Mouse (Mus musculus) frontal cortex, adult 2 months (tissue): Measurements from ENCODE around the gene Apbb2. TPM values are rescaled to one million over a fixed set of nuclear protein-coding genes. Genes with fewer than 3 reads are reported as not detected.

Experiments
- DNase-seq, 2 experiments: peaks; one replicate each; pipeline ENCODE4 v3.0.0; 2022; ENCODE audit warnings: low spot score in 1 of 2; ENCODE audit errors: extremely low spot score in 1 of 2
- polyA plus RNA-seq: library from polyadenylated mRNA; depleted of rRNA; stranded (reverse); fragments of >200 nt; gene quantifications from 2 replicates; pipeline ENCODE4 v1.2.3, GENCODE M21; 2012

The Apbb2 gene
- polyA plus RNA-seq, 1 experiment, result 20.8 TPM

- DNase-seq, result no peak
Observed at GRCm38 (mm10) chr5:66494651-66495050, 123.9 kb downstream of the Apbb2 start.

- no peak for DNase-seq
Observed at GRCm38 (mm10) chr5:66492563-66492960, 126.0 kb downstream of the Apbb2 start.

- DNase-seq, result no peak
Observed at GRCm38 (mm10) chr5:66491907-66492562, 126.5 kb downstream of the Apbb2 start.

- no peak for DNase-seq
Observed at GRCm38 (mm10) chr5:66486028-66486427, 132.6 kb downstream of the Apbb2 start.

GRCm38 (mm10) chr5:66476266-66476665, 142.3 kb downstream of the Apbb2 start:
- DNase-seq, result no peak

- DNase-seq, result no peak
Observed at GRCm38 (mm10) chr5:66475824-66476223, 142.8 kb downstream of the Apbb2 start.

- no peak for DNase-seq
Observed at GRCm38 (mm10) chr5:66474153-66474552, 144.4 kb downstream of the Apbb2 start.

GRCm38 (mm10) chr5:66473599-66473998, 145.0 kb downstream of the Apbb2 start:
- DNase-seq, result no peak

GRCm38 (mm10) chr5:66470837-66471236, 147.7 kb downstream of the Apbb2 start:
- DNase-seq, result no peak

- DNase-seq, result no peak
Observed at GRCm38 (mm10) chr5:66469685-66470084, 148.9 kb downstream of the Apbb2 start.

GRCm38 (mm10) chr5:66468331-66469001, 150.1 kb downstream of the Apbb2 start:
- no peak for DNase-seq

- DNase-seq, result no peak
Observed at GRCm38 (mm10) chr5:66462665-66463064, 155.9 kb downstream of the Apbb2 start.

GRCm38 (mm10) chr5:66458851-66459250, 159.7 kb downstream of the Apbb2 start:
- DNase-seq, result no peak

- DNase-seq, result no peak
Observed at GRCm38 (mm10) chr5:66455271-66455670, 163.3 kb downstream of the Apbb2 start.

- no peak for DNase-seq
Observed at GRCm38 (mm10) chr5:66454826-66455225, 163.8 kb downstream of the Apbb2 start.

GRCm38 (mm10) chr5:66453106-66453505, 165.5 kb downstream of the Apbb2 start:
- DNase-seq, result no peak

- DNase-seq, result no peak
Observed at GRCm38 (mm10) chr5:66451561-66451960, 167.0 kb downstream of the Apbb2 start.

GRCm38 (mm10) chr5:66445497-66445896, 173.1 kb downstream of the Apbb2 start:
- DNase-seq, result no peak

GRCm38 (mm10) chr5:66442260-66442659, 176.3 kb downstream of the Apbb2 start:
- DNase-seq, result peak; percentile 22 to 23

- DNase-seq, result peak in 1 of 2 experiments; percentile 47
Observed at GRCm38 (mm10) chr5:66436791-66437246, 181.8 kb downstream of the Apbb2 start.

- DNase-seq, result no peak
Observed at GRCm38 (mm10) chr5:66435158-66435557, 183.4 kb downstream of the Apbb2 start.

- DNase-seq, result no peak
Observed at GRCm38 (mm10) chr5:66429076-66429475, 189.5 kb downstream of the Apbb2 start.
